Mouse (Mus musculus) embryonic facial prominence, embryonic 11.5 days (tissue): Measurements from ENCODE around the gene Thbd. TPM values are rescaled to one million over a fixed set of nuclear protein-coding genes. Genes with fewer than 3 reads are reported as not detected.

Experiments used
- ATAC-seq: fragments of 200-750 bp; cut with Nextera tagmentation; replicated peaks from 2 replicates; pipeline ENCODE4 v1.8.0; 2017; ENCODE audit warnings: low read depth; ENCODE audit not compliant: insufficient number of reproducible peaks, low FRiP score, low TSS enrichment
- DNase-seq: peaks from one replicate; pipeline ENCODE4 v3.0.0-alpha.2; 2015; ENCODE audit warnings: low spot score
- H3K27ac ChIP-seq: fragments of 300-500 bp; sonication (generic); replicated peaks from 2 replicates; pipeline ENCODE4 v1.5.1; 2014; ENCODE audit warnings: mild to moderate bottlenecking, low read depth, low read length, control low read depth
- H3K27me3 ChIP-seq: fragments of 300-500 bp; sonication (generic); 2 replicates; pipeline ENCODE4 v1.6.1; 2014; ENCODE audit warnings: mild to moderate bottlenecking, low read length, moderate library complexity, mixed read lengths; ENCODE audit not compliant: control insufficient read depth, insufficient read depth
- H3K36me3 ChIP-seq: fragments of 300-500 bp; sonication (generic); replicated peaks from 2 replicates; pipeline ENCODE4 v1.6.1; 2014; ENCODE audit warnings: low read depth, mild to moderate bottlenecking, low read length, moderate library complexity, mixed read lengths; ENCODE audit not compliant: control insufficient read depth, insufficient read depth
- H3K4me1 ChIP-seq: fragments of 300-500 bp; sonication (generic); 2 replicates; pipeline ENCODE4 v1.6.1; 2014; ENCODE audit warnings: low read length, mixed read lengths; ENCODE audit not compliant: control insufficient read depth, insufficient read depth
- H3K4me2 ChIP-seq: fragments of 300-500 bp; sonication (generic); 2 replicates; pipeline ENCODE4 v1.6.1; 2014; ENCODE audit warnings: low read depth, mild to moderate bottlenecking, control low read depth, low read length, moderate library complexity
- H3K4me3 ChIP-seq: fragments of 300-500 bp; sonication (generic); 2 replicates; pipeline ENCODE4 v1.5.1; 2014; ENCODE audit warnings: low read depth, low read length, control low read depth
- H3K9ac ChIP-seq: fragments of 300-500 bp; sonication (generic); replicated peaks from 2 replicates; pipeline ENCODE4 v1.6.1; 2014; ENCODE audit warnings: mild to moderate bottlenecking, control low read depth, low read length
- H3K9me3 ChIP-seq: fragments of 300-500 bp; sonication (generic); replicated peaks from 2 replicates; pipeline ENCODE4 v1.6.1; 2016; ENCODE audit warnings: mild to moderate bottlenecking, low read length, inconsistent platforms, mixed read lengths; ENCODE audit not compliant: control insufficient read depth
- WGBS: fragments of 180-500 bp; shearing (Covaris S2); extraction: QIAGEN DNeasy Blood & Tissue Kit; methylation state at CpG from one replicate; pipeline ENCODE4 v1.1.7; 2014; 5-methylcytosine and 5-hydroxymethylcytosine counted together
- polyA plus RNA-seq: library from polyadenylated mRNA; unstranded; fragments of >200 nt; fragmentation: Nextera tagmentation; extraction: Ambion mirVana; gene quantifications from 2 replicates; pipeline ENCODE4 v1.2.1, GENCODE M21; 2014

The Thbd gene
- polyA plus RNA-seq = 12.9 and 13.8 TPM in 2 replicates

DNA sequence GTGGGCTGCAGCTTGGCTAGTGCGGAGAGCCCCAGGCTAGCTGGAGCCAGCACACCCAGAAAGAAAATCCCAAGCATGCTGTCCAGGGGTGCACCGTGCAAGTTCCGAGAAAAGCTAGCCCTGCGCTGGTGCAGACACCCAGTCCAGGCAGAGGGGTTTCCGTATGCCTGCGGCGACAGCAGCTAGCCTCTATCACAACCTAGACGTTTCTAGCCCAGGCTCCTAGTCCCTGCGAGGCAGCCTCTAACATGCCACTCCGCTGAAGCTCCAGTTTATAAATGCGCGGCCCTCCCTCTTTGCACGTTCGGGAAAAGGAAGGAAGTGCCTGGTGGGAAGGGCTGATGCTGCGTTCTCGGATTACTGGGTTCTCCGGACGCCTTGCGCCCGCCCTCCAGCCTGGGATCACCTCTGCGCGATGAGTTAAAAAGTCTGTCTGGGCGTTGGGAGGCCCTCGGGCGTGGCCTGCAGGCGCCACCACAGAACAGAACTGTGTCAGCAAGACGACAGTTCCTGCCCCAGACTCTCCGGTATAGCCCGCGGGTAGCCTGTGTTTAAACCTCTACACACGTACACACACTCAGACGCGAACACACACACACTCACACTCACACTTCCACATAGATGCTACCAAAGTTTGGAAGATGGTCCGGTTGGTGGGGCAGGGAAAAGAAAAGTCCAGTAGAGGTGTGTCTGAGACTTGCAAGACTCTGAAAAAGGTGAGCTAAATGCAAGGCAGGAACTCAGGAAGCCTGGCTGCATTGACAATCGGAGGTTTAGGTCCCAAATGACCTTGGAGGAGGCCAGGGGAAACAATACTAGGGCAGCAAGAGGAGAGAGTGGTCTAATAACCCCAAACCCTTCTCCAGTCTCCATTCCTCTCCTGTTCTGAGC lies at the start of gene Thbd:
Gene Thbd (minus strand): TSS at position 319 of the 891 bp plus-strand sequence.
- peak; percentile 62 for DNase-seq
- peaks cover 14% of the 10 kb centered on the region for H3K27me3 ChIP-seq

DNA sequence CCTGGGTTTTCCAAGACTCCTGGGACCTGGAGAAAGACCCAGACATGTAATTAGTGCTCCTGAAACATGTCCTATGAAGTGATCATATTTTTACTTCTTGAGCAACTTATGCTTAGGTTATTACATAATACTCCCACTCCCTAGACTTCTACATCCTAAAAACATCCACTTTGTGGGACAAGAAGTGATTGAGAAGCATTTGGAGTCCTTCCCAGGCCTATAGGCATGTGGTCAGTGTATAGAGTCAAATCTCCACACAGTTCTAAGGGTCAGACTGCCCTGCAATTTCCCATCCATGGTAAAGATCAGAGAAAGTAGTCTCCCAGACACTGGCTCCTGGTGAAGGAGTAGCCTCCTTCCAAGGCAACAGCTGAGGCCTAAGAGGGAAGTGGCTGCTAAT lies 47.4 kb upstream of the Thbd start:
- no peaks in the 10 kb centered on the region for H3K9me3 ChIP-seq
- H3K9ac ChIP-seq = no peak overlapping the region
- no peak overlapping the region for H3K4me2 ChIP-seq
- no peaks in the 10 kb centered on the region for H3K4me1 ChIP-seq
- ATAC-seq = no peak
- no peaks in the 10 kb centered on the region for H3K27me3 ChIP-seq
- no peak overlapping the region for H3K4me3 ChIP-seq
- no peak overlapping the region for H3K27ac ChIP-seq
- no peaks in the 10 kb centered on the region for H3K36me3 ChIP-seq
- DNase-seq = no peak

More for the DNA sequence above, at the start of gene Thbd:
- peak within 1 kb of the TSS; percentile 65 for H3K4me2 ChIP-seq
- 2% methylated on average over 35 of the region's 35 CpGs for WGBS
- H3K27ac ChIP-seq = no peak within 1 kb of the TSS
- no peaks in the 10 kb centered on the region for H3K36me3 ChIP-seq
- H3K4me3 ChIP-seq = peak within 1 kb of the TSS; percentile 33
- H3K4me1 ChIP-seq = peaks cover 7% of the 10 kb centered on the region; the same call in 1 of the 2 replicates
- peak within 1 kb of the TSS; percentile 53 for H3K9ac ChIP-seq
- H3K9me3 ChIP-seq = no peaks in the 10 kb centered on the region
- peak; percentile 51 for ATAC-seq

DNA sequence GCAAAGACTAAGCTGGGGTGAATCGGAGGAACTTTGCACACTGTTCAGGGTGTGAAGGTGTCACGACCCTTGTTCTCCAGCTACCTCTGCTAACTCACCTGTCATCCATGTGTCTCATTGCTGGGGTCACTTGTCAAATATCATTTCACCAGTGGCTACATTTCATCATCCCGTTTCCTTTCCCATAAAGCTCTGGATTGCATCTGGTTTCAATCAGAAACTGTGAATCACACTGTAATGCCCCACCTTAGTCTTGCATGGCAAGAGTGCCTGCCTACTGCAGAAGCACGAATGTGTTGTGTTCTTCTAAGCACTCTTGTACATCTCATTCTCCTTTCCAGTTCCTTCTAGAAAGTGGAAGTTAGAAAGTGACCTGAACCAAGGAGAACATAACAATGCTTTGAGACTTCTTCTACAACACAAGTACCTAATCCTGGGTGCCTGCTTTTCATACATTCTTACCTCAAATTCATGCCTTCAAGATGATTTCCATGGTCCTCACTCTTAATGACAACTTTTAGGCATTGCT lies 46.1 kb upstream of the Thbd start:
- no peak overlapping the region for H3K4me2 ChIP-seq
- no peaks in the 10 kb centered on the region for H3K9me3 ChIP-seq
- H3K4me3 ChIP-seq = no peak overlapping the region
- no peak overlapping the region for H3K9ac ChIP-seq
- H3K27ac ChIP-seq = no peak overlapping the region
- no peak for DNase-seq
- ATAC-seq = no peak
- no peaks in the 10 kb centered on the region for H3K36me3 ChIP-seq
- H3K4me1 ChIP-seq = no peaks in the 10 kb centered on the region
- H3K27me3 ChIP-seq = no peaks in the 10 kb centered on the region
- 68% methylated on average over 4 of the region's 4 CpGs for WGBS

DNA sequence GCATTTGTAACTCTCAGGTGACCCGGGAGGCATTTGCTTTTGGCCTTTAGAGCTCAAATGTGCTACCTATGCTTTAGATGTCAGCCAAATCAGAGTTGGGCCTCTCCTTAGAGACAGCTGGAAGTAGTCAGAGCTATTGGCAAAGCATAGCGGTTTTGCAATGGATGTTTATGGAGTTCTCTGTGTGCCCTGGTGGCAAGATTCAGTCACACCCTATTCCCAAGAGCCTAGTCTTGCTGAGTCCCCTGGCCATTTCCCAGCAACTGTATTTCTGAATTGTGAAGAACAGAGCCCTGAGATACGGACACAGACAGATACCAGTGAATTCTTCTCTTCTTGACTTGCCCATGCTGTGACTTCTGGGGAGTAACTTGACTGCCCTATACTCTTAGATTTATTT lies 45.1 kb upstream of the Thbd start:
- WGBS = 85% methylated on average over 3 of the region's 3 CpGs

DNA sequence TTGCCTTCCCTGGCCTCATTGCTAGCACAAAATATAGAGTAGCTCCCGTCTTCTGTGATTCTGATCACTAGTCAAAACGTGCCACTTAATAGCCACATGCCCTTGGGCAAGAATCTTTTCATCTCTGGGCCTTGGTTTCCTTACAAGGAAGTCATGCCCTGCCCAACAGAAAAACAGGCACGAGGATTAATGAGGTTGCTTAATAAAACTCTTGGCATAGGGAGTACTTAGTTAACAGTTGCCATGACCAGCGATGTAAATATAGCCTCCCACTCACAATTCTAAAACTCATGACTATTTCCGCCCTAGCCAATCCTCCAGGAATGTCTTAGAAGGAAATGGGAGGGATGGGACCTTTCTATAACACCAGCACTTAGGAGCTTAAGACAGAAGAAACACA lies 43.5 kb upstream of the Thbd start:
- Histone ChIP-seq H3K27ac (no peak overlapping the region), H3K9me3 (no peaks in the 10 kb centered on the region), H3K4me1 (no peaks in the 10 kb centered on the region), H3K27me3 (no peaks in the 10 kb centered on the region), H3K4me2 (no peak overlapping the region), H3K4me3 (no peak overlapping the region), H3K36me3 (no peaks in the 10 kb centered on the region), H3K9ac (no peak overlapping the region)
- ATAC-seq (no peak), DNase-seq (no peak)
- WGBS = 71% methylated on average over 5 of the region's 5 CpGs

More for the DNA sequence above, 45.1 kb upstream of the Thbd start:
- DNase-seq = no peak
- Histone ChIP-seq H3K9me3 (no peaks in the 10 kb centered on the region), H3K27ac (no peak overlapping the region), H3K9ac (no peak overlapping the region), H3K4me1 (no peaks in the 10 kb centered on the region), H3K4me3 (no peak overlapping the region), H3K36me3 (no peaks in the 10 kb centered on the region), H3K27me3 (no peaks in the 10 kb centered on the region), H3K4me2 (no peak overlapping the region)
- ATAC-seq = no peak

GRCm38 (mm10) chr2:148450616-148451015 lies 42.6 kb upstream of the Thbd start:
- ATAC-seq = no peak
- no peak overlapping the region for H3K4me3 ChIP-seq
- no peaks in the 10 kb centered on the region for H3K27me3 ChIP-seq
- no peaks in the 10 kb centered on the region for H3K4me1 ChIP-seq
- DNase-seq = no peak
- H3K4me2 ChIP-seq = no peak overlapping the region
- H3K9ac ChIP-seq = no peak overlapping the region
- WGBS = 83% methylated on average over 5 of the region's 5 CpGs
- H3K9me3 ChIP-seq = no peaks in the 10 kb centered on the region
- H3K36me3 ChIP-seq = no peaks in the 10 kb centered on the region
- H3K27ac ChIP-seq = no peak overlapping the region

DNA sequence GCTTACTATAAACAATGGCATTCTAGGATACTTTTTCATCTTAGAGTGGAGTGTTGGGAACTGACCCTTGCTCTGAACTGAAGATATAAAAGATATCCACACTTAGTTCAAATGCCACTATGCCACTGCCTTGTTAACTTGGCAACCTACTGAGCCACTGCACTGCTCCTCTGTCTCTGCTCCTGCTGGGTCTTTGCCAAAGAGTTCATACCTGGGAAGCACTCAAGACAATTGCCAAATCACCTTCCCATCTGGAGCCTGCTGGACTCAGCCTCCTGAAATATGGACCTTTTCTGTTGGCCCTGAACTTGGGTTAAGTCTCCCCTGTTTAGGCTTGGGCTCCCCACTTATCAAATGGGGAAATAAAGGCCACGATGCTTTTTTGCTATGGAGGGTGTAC lies 41.7 kb upstream of the Thbd start:
- DNase-seq = no peak
- Histone ChIP-seq H3K4me2 (no peak overlapping the region), H3K9ac (no peak overlapping the region), H3K27me3 (no peaks in the 10 kb centered on the region), H3K4me3 (no peak overlapping the region), H3K4me1 (no peaks in the 10 kb centered on the region), H3K9me3 (no peaks in the 10 kb centered on the region), H3K36me3 (no peaks in the 10 kb centered on the region), H3K27ac (no peak overlapping the region)
- no peak for ATAC-seq
- WGBS = 92% methylated on average over 1 of the region's 1 CpGs

DNA sequence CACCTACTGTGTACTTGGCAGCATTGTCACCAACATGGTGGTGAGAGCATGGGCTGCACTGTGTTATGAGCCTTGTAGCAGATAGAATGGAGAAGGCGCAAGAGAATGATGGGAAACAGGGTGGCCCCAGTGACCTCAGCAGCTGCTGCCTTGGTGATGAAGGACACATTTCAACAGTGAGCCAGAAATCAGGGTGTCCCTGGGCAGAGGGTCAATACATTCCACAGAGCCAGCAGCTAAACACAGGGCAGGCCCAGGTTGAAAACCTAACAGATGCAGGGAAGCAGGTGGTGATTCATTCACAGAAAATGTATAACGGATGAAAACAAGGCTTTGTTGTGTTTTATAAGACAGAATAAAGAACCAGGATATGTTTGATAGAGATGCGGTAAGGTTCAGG lies 38.5 kb upstream of the Thbd start:
- Histone ChIP-seq H3K4me2 (no peak overlapping the region), H3K4me1 (0 out of 2 replicates have a peak, but pooled peaks cover 3% of the 10 kb centered on the region), H3K36me3 (no peaks in the 10 kb centered on the region), H3K9me3 (no peaks in the 10 kb centered on the region), H3K9ac (no peak overlapping the region), H3K27ac (no peak overlapping the region), H3K4me3 (no peak overlapping the region), H3K27me3 (no peaks in the 10 kb centered on the region)
- ATAC-seq (no peak), DNase-seq (no peak)
- WGBS = 78% methylated on average over 3 of the region's 3 CpGs
